Mouse (Mus musculus) heart, embryonic 15.5 days (tissue): ENCODE data around the gene Gga1. TPM values are rescaled to one million over a fixed set of nuclear protein-coding genes. Genes with fewer than 3 reads are reported as not detected.
"Not testable (repeated sequence)": the region's sequence is repeated elsewhere in the genome, so short reads cannot be mapped to it uniquely, and the experiment has no call there.

Experiments
- ATAC-seq: fragments of 200-750 bp; cut with Nextera tagmentation; replicated peaks from 2 replicates; pipeline ENCODE4 v1.8.0; 2017; ENCODE audit warnings: low read depth, moderate TSS enrichment; ENCODE audit not compliant: insufficient number of reproducible peaks, insufficient read depth, low FRiP score
- H3K27ac ChIP-seq: fragments of 300-500 bp; sonication (generic); 2 replicates; pipeline ENCODE4 v1.5.1; 2015; ENCODE audit warnings: mild to moderate bottlenecking, inconsistent platforms
- H3K27me3 ChIP-seq: fragments of 300-500 bp; sonication (generic); 2 replicates; pipeline ENCODE4 v1.6.1; 2015; ENCODE audit warnings: inconsistent platforms
- H3K36me3 ChIP-seq: fragments of 300-500 bp; sonication (generic); 2 replicates; pipeline ENCODE4 v1.6.1; 2015; ENCODE audit warnings: mild to moderate bottlenecking, inconsistent platforms
- H3K4me1 ChIP-seq: fragments of 300-500 bp; sonication (generic); replicated peaks from 2 replicates; pipeline ENCODE4 v1.6.1; 2015; ENCODE audit warnings: inconsistent platforms
- H3K4me2 ChIP-seq: fragments of 300-500 bp; sonication (generic); 2 replicates; pipeline ENCODE4 v1.6.1; 2015; ENCODE audit warnings: inconsistent platforms, mild to moderate bottlenecking, moderate library complexity
- H3K4me3 ChIP-seq: fragments of 300-500 bp; sonication (generic); 2 replicates; pipeline ENCODE4 v1.5.1; 2015; ENCODE audit warnings: mild to moderate bottlenecking, inconsistent platforms
- H3K9ac ChIP-seq: fragments of 300-500 bp; sonication (generic); 2 replicates; pipeline ENCODE4 v1.6.1; 2015; ENCODE audit warnings: mild to moderate bottlenecking, inconsistent platforms
- H3K9me3 ChIP-seq: fragments of 300-500 bp; sonication (generic); replicated peaks from 2 replicates; pipeline ENCODE4 v1.6.1; 2016; ENCODE audit warnings: inconsistent platforms
- WGBS: fragments of 180-500 bp; shearing (Covaris S2); methylation state at CpG from one replicate; pipeline ENCODE4 v1.1.7; 2015; ENCODE audit warnings: mixed read lengths; 5-methylcytosine and 5-hydroxymethylcytosine counted together
- polyA plus RNA-seq: library from polyadenylated mRNA; unstranded; fragments of >200 nt; fragmentation: Nextera tagmentation; extraction: Ambion mirVana; gene quantifications from 2 replicates; pipeline ENCODE4 v1.2.1, GENCODE M21; 2015

Gga1 gene
- polyA plus RNA-seq, 1 experiment from 2014 or later, result 39.7 TPM

GRCm38 (mm10) chr15:78846352-78846751 is 30.6 kb upstream of the Gga1 start:
- no peak for ATAC-seq
- H3K36me3 ChIP-seq, result peaks cover 16% of the 10 kb centered on the region
- H3K27ac ChIP-seq, result no peak overlapping the region
- H3K4me1 ChIP-seq, result peaks cover 84% of the 10 kb centered on the region
- peak overlapping the region; percentile 91 for H3K4me2 ChIP-seq
- 75% methylated on average over 8 of the region's 8 CpGs for WGBS
- H3K27me3 ChIP-seq, result no peaks in the 10 kb centered on the region
- H3K9ac ChIP-seq, result no peak overlapping the region
- H3K9me3 ChIP-seq, result no peaks in the 10 kb centered on the region
- no peak overlapping the region for H3K4me3 ChIP-seq

GRCm38 (mm10) chr15:78846805-78847204 is 30.2 kb upstream of the Gga1 start:
- not testable (repeated sequence) for H3K27me3 ChIP-seq, ATAC-seq, H3K9ac ChIP-seq, H3K4me3 ChIP-seq, H3K9me3 ChIP-seq, H3K27ac ChIP-seq
- H3K4me1 ChIP-seq, result peaks cover 83% of the 10 kb centered on the region
- WGBS, result 80% methylated on average over 7 of the region's 7 CpGs
- 0 out of 2 replicates have a peak overlapping the region, but pooled peaks have one; percentile 91 for H3K4me2 ChIP-seq
- H3K36me3 ChIP-seq, result peaks cover 16% of the 10 kb centered on the region

GRCm38 (mm10) chr15:78848467-78848866 is 28.5 kb upstream of the Gga1 start:
- no peak overlapping the region for H3K4me2 ChIP-seq
- no peaks in the 10 kb centered on the region for H3K9me3 ChIP-seq
- ATAC-seq, result no peak
- H3K36me3 ChIP-seq, result peaks cover 16% of the 10 kb centered on the region
- no peaks in the 10 kb centered on the region for H3K27me3 ChIP-seq
- H3K27ac ChIP-seq, result no peak overlapping the region
- H3K9ac ChIP-seq, result no peak overlapping the region
- H3K4me3 ChIP-seq, result no peak overlapping the region
- WGBS, result 29% methylated on average over 5 of the region's 5 CpGs
- H3K4me1 ChIP-seq, result peaks cover 69% of the 10 kb centered on the region

- no peak for ATAC-seq
- Histone ChIP-seq H3K4me2 (no peak overlapping the region), H3K27me3 (no peaks in the 10 kb centered on the region), H3K9ac (no peak overlapping the region), H3K9me3 (no peaks in the 10 kb centered on the region), H3K4me1 (peaks cover 60% of the 10 kb centered on the region), H3K4me3 (no peak overlapping the region), H3K27ac (no peak overlapping the region), H3K36me3 (peaks cover 16% of the 10 kb centered on the region)
- WGBS, result 83% methylated on average over 12 of the region's 12 CpGs
Measured at GRCm38 (mm10) chr15:78849485-78849884, 27.5 kb upstream of the Gga1 start.

- 0 out of 2 replicates have a peak, but pooled peaks have one; percentile 32 for ATAC-seq
- peaks cover 16% of the 10 kb centered on the region for H3K36me3 ChIP-seq
- H3K4me1 ChIP-seq, result peaks cover 53% of the 10 kb centered on the region
- H3K4me2 ChIP-seq, result no peak overlapping the region
- H3K9me3 ChIP-seq, result no peaks in the 10 kb centered on the region
- H3K27ac ChIP-seq, result no peak overlapping the region
- H3K9ac ChIP-seq, result no peak overlapping the region
- WGBS, result 61% methylated on average over 15 of the region's 15 CpGs
- H3K4me3 ChIP-seq, result no peak overlapping the region
- no peaks in the 10 kb centered on the region for H3K27me3 ChIP-seq
Measured at GRCm38 (mm10) chr15:78850059-78850824, 26.7 kb upstream of the Gga1 start.

GRCm38 (mm10) chr15:78850944-78851343 is 26.0 kb upstream of the Gga1 start:
- no peaks in the 10 kb centered on the region for H3K9me3 ChIP-seq
- H3K9ac ChIP-seq, result no peak overlapping the region
- H3K4me2 ChIP-seq, result no peak overlapping the region
- H3K4me3 ChIP-seq, result no peak overlapping the region
- no peaks in the 10 kb centered on the region for H3K27me3 ChIP-seq
- peaks cover 46% of the 10 kb centered on the region for H3K4me1 ChIP-seq
- H3K27ac ChIP-seq, result no peak overlapping the region
- 54% methylated on average over 6 of the region's 6 CpGs for WGBS
- H3K36me3 ChIP-seq, result peaks cover 16% of the 10 kb centered on the region
- ATAC-seq, result no peak; the same call in 1 of the 2 replicates

- peak; percentile 56 for ATAC-seq
- no peaks in the 10 kb centered on the region for H3K27me3 ChIP-seq
- H3K9ac ChIP-seq, result no peak overlapping the region
- H3K9me3 ChIP-seq, result no peaks in the 10 kb centered on the region
- peak overlapping the region; percentile 45; the same call in 1 of the 2 replicates for H3K4me2 ChIP-seq
- no peak overlapping the region for H3K4me3 ChIP-seq
- H3K27ac ChIP-seq, result no peak overlapping the region; the same call in 1 of the 2 replicates
- H3K36me3 ChIP-seq, result peaks cover 16% of the 10 kb centered on the region
- peaks cover 40% of the 10 kb centered on the region for H3K4me1 ChIP-seq
- 7% methylated on average over 13 of the region's 13 CpGs for WGBS
Measured at GRCm38 (mm10) chr15:78851505-78852153, 25.4 kb upstream of the Gga1 start.

GRCm38 (mm10) chr15:78855303-78855965 is 21.6 kb upstream of the Gga1 start, which contains the start of gene Lgals2:
Gene Lgals2, minus strand, starts transcription at chr15:78855529.
- Histone ChIP-seq H3K9ac (no peak within 1 kb of the TSS), H3K9me3 (no peaks in the 10 kb centered on the region), H3K36me3 (no peaks in the 10 kb centered on the region), H3K4me3 (no peak within 1 kb of the TSS), H3K4me2 (no peak within 1 kb of the TSS), H3K4me1 (peaks cover 22% of the 10 kb centered on the region), H3K27me3 (no peaks in the 10 kb centered on the region), H3K27ac (no peak within 1 kb of the TSS)
- WGBS, result 60% methylated on average over 8 of the region's 8 CpGs
- ATAC-seq, result no peak

- Histone ChIP-seq H3K4me3 (no peak overlapping the region), H3K27ac (no peak overlapping the region), H3K9ac (no peak overlapping the region), H3K36me3 (no peaks in the 10 kb centered on the region), H3K27me3 (no peaks in the 10 kb centered on the region), H3K4me1 (0 out of 2 replicates have a peak, but pooled peaks cover 9% of the 10 kb centered on the region), H3K4me2 (no peak overlapping the region), H3K9me3 (no peaks in the 10 kb centered on the region)
- ATAC-seq, result no peak
- WGBS, result 67% methylated on average over 7 of the region's 7 CpGs
Measured at GRCm38 (mm10) chr15:78857009-78857408, 20.0 kb upstream of the Gga1 start.

- H3K9me3 ChIP-seq, result no peaks in the 10 kb centered on the region
- H3K27ac ChIP-seq, result no peak overlapping the region
- H3K4me3 ChIP-seq, result no peak overlapping the region
- H3K9ac ChIP-seq, result no peak overlapping the region
- H3K4me2 ChIP-seq, result no peak overlapping the region
- H3K4me1 ChIP-seq, result peaks cover 19% of the 10 kb centered on the region; the same call in 1 of the 2 replicates
- WGBS, result 60% methylated on average over 4 of the region's 4 CpGs
- no peak for ATAC-seq
- no peaks in the 10 kb centered on the region for H3K36me3 ChIP-seq
- no peaks in the 10 kb centered on the region for H3K27me3 ChIP-seq
Measured at GRCm38 (mm10) chr15:78859311-78859710, 17.7 kb upstream of the Gga1 start.

GRCm38 (mm10) chr15:78859714-78860113 is 17.3 kb upstream of the Gga1 start:
- Histone ChIP-seq H3K9me3 (no peaks in the 10 kb centered on the region), H3K9ac (no peak overlapping the region), H3K4me2 (no peak overlapping the region), H3K4me3 (no peak overlapping the region), H3K27ac (no peak overlapping the region), H3K4me1 (peaks cover 19% of the 10 kb centered on the region; the same call in 1 of the 2 replicates), H3K36me3 (no peaks in the 10 kb centered on the region), H3K27me3 (no peaks in the 10 kb centered on the region)
- no peak for ATAC-seq
- WGBS, result 49% methylated on average over 6 of the region's 6 CpGs
